Mouse (Mus musculus): ENCODE results near the gene AC109138.7.

DNA sequence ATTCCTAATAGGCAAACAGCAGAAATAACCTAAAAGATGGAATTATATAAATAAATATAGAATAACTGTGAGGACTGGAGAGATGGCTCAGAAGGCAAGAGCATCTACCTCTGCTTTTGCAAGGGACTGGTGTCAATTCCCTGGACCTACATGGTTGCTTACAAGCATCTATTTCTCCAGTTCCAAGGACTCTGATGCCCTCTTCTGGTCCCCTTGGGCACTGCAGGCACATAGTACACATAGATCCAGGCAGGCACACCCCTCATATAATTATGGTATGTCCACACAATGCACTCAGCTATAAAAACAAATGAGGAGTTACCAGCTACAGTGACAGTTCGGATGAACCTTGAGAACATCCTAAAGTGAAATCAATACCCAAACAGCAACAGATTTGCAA, 65.3 kb downstream of the AC109138.7 start:
- TF ChIP-seq CTCF (IDR thresholded peaks at IDR 0.05; ENCODE audit: borderline replicate concordance, control insufficient read depth, extremely low read depth, insufficient read depth, low read length, poor library complexity) = no peak
- no peak for TF ChIP-seq POLR2A (IDR thresholded peaks at IDR 0.05; ENCODE audit: control insufficient read depth, extremely low read depth, insufficient read depth, low read length, poor library complexity)
